Mouse (Mus musculus) cerebellum, postnatal 4 days (tissue): Measurements from ENCODE around the gene Hspb7.

Source experiments
- DNase-seq, 2 experiments: peaks; one replicate each; pipeline ENCODE4 v3.0.0; 2022; ENCODE audit warnings: low spot score in 2 of 2, mixed read lengths in 1 of 2

Hspb7 gene

GRCm38 (mm10) chr4:141468576-141468975, 48.0 kb downstream of the Hspb7 start:
- no peak for DNase-seq

GRCm38 (mm10) chr4:141469343-141469742, 48.8 kb downstream of the Hspb7 start:
- no peak for DNase-seq

GRCm38 (mm10) chr4:141471491-141471890, 50.9 kb downstream of the Hspb7 start:
- no peak for DNase-seq

GRCm38 (mm10) chr4:141472641-141473321, 52.2 kb downstream of the Hspb7 start:
- DNase-seq, result no peak

GRCm38 (mm10) chr4:141474431-141474830, 53.9 kb downstream of the Hspb7 start:
- no peak for DNase-seq
